Mouse (Mus musculus): ENCODE data around the gene Ppp1cb.

The Ppp1cb gene

GRCm38 (mm10) chr5:32443906-32444305 lies 14.7 kb upstream of the Ppp1cb start:
- no peak for DNase-seq (ENCODE audit: low spot score in 2 of 2)

GRCm38 (mm10) chr5:32445287-32445921 lies 13.2 kb upstream of the Ppp1cb start:
- DNase-seq (ENCODE audit: low spot score in 2 of 2): no peak

- no peak for DNase-seq (ENCODE audit: low spot score in 2 of 2)
Observed at GRCm38 (mm10) chr5:32446394-32446793, 12.2 kb upstream of the Ppp1cb start.

- no peak for DNase-seq (ENCODE audit: low spot score in 2 of 2)
Observed at GRCm38 (mm10) chr5:32446810-32447209, 11.8 kb upstream of the Ppp1cb start.

GRCm38 (mm10) chr5:32459251-32459881 lies 723 bp downstream of the Ppp1cb start:
- DNase-seq (ENCODE audit: low spot score in 2 of 2): peak; percentile 18 to 23

GRCm38 (mm10) chr5:32459882-32460751 lies 1.5 kb downstream of the Ppp1cb start:
- no peak for DNase-seq (ENCODE audit: low spot score in 2 of 2)

GRCm38 (mm10) chr5:32460973-32461372 lies 2.3 kb downstream of the Ppp1cb start:
- no peak for DNase-seq (ENCODE audit: low spot score in 2 of 2)

- DNase-seq (ENCODE audit: low spot score in 2 of 2): no peak
Observed at GRCm38 (mm10) chr5:32472332-32473028, 13.8 kb downstream of the Ppp1cb start.

- no peak for DNase-seq (ENCODE audit: low spot score in 2 of 2)
Observed at GRCm38 (mm10) chr5:32473029-32473352, 14.3 kb downstream of the Ppp1cb start.

- DNase-seq (ENCODE audit: low spot score in 2 of 2): no peak
Observed at GRCm38 (mm10) chr5:32476501-32476900, 17.9 kb downstream of the Ppp1cb start.

GRCm38 (mm10) chr5:32478972-32479371 lies 20.3 kb downstream of the Ppp1cb start:
- DNase-seq (ENCODE audit: low spot score in 2 of 2): no peak

GRCm38 (mm10) chr5:32485430-32485829 lies 26.8 kb downstream of the Ppp1cb start:
- no peak for DNase-seq (ENCODE audit: low spot score in 2 of 2)

GRCm38 (mm10) chr5:32488044-32488443 lies 29.4 kb downstream of the Ppp1cb start:
- no peak for DNase-seq (ENCODE audit: low spot score in 2 of 2)

GRCm38 (mm10) chr5:32494084-32494700 lies 35.5 kb downstream of the Ppp1cb start:
- peak; percentile 65 to 80 for DNase-seq (ENCODE audit: low spot score in 2 of 2)

- no peak for DNase-seq (ENCODE audit: low spot score in 2 of 2)
Observed at GRCm38 (mm10) chr5:32508766-32509165, 50.1 kb downstream of the Ppp1cb start.

- DNase-seq (ENCODE audit: low spot score in 2 of 2): peak in 1 of 2 experiments; percentile 7
Observed at GRCm38 (mm10) chr5:32520381-32520780, 61.7 kb downstream of the Ppp1cb start.

GRCm38 (mm10) chr5:32549449-32549848 lies 90.8 kb downstream of the Ppp1cb start:
- no peak for DNase-seq (ENCODE audit: low spot score in 2 of 2)

- DNase-seq (ENCODE audit: low spot score in 2 of 2): no peak
Observed at GRCm38 (mm10) chr5:32564697-32565096, 106.1 kb downstream of the Ppp1cb start.
